ENCODE assay signal across 8 mouse cellular contexts in genomic region chr2:158361678-158362320, GRCm38 (mm10). TPM values are rescaled to one million over a fixed set of nuclear protein-coding genes. Genes with fewer than 3 reads are reported as not detected.
DNase-seq lines count a peak whose midpoint lies in the region; ATAC-seq and TF ChIP-seq lines count a peak whose summit lies in the region.

No protein-coding gene starts in this region.

- H3K4me2 ChIP-seq in heart, embryonic 15.5 days: peak overlapping the region; percentile 86; the same call in 1 of the 2 replicates

- in situ Hi-C loops in Patski (cut with MboI; ENCODE audit: low pct_unique_long_range_greater_than_20kb): no loop called here

- H3K27me3 ChIP-seq in heart, embryonic 15.5 days: no peaks in the 10 kb centered on the region
- no peaks in the 10 kb centered on the region for H3K27me3 ChIP-seq in Patski

- POLR2A ChIA-PET in Patski (lab: Charles Lee): interaction anchor here (0.6 kb wide), 1 partner anchor 247 kb away, joined by 3 read pairs; no protein-coding TSS in a partner anchor

- no peaks in the 10 kb centered on the region for H3K9me3 ChIP-seq in heart, embryonic 15.5 days (replicated peaks)

- CTCF ChIA-PET in Patski (lab: Charles Lee): interaction anchor here (0.6 to 0.7 kb wide), 3 partner anchors 13 to 56 kb away, joined by 3 to 4 read pairs (median 3); partner anchors contain the start of gene Snhg11

- WGBS in heart, embryonic 15.5 days: 35% methylated on average over 8 of the region's 8 CpGs
- WGBS in macrophage (ENCODE audit: missing documents): 46% methylated on average over 8 of the region's 8 CpGs

- 0 out of 2 replicates have a peak overlapping the region, but pooled peaks have one; percentile 31 for H3K27ac ChIP-seq in heart, embryonic 15.5 days
- H3K27ac ChIP-seq in macrophage: peak overlapping the region; percentile 5; the same call in 1 of the 2 replicates

- peaks cover 29% of the 10 kb centered on the region for H3K79me2 ChIP-seq in macrophage (ENCODE audit: inconsistent target)

- peak overlapping the region; percentile 82 for H3K4me3 ChIP-seq in heart, embryonic 15.5 days
- peak overlapping the region; percentile 74; the same call in 1 of the 2 replicates for H3K4me3 ChIP-seq in macrophage (ENCODE audit: inconsistent target)

- DNase-seq in heart, adult 11 months: no peak
- no peak for DNase-seq in Patski (ENCODE audit: low read depth, low spot score)
- DNase-seq in forelimb bud, embryonic 11.5 days (ENCODE audit: low read depth, low spot score): peak; percentile 23
- DNase-seq in ovary, postnatal 14 days (ENCODE audit: low spot score): no peak
- no peak for DNase-seq in left cerebral cortex, postnatal 14 days (ENCODE audit: low spot score in 2 of 2)
- DNase-seq in cerebellum, adult 9-11 months: no peak

- intact Hi-C loops in left cerebral cortex, postnatal 14 days (cut with DNase I): no loop called here

- TF ChIP-seq CTCF in Patski (IDR thresholded peaks at IDR 0.05): peak; percentile 74

- no peak overlapping the region for H3K9ac ChIP-seq in heart, embryonic 15.5 days

- no peak for ATAC-seq in heart, embryonic 15.5 days (replicated peaks; ENCODE audit: insufficient number of reproducible peaks, insufficient read depth, low FRiP score, low read depth)
- peak; percentile 59 for ATAC-seq in Patski

- H3K4me1 ChIP-seq in heart, embryonic 15.5 days (replicated peaks): peaks cover 27% of the 10 kb centered on the region

- H3K36me3 ChIP-seq in heart, embryonic 15.5 days: peaks cover 34% of the 10 kb centered on the region
- peaks cover 25% of the 10 kb centered on the region for H3K36me3 ChIP-seq in macrophage (ENCODE audit: inconsistent target)

RNA-seq across cellular contexts. Expression of gene Snhg11, which starts 13.6 kb away (rescaled TPM):
- 0.64 and 3.9 TPM in 2 replicates for polyA plus RNA-seq in heart, embryonic 15.5 days (2015; fragmentation: Nextera tagmentation; extraction: Ambion mirVana)
- polyA plus RNA-seq in Patski (2021) (not detected), macrophage (2018) (0.05 to 0.26 TPM (median 0.09 TPM) in 3 replicates)
- 1 to 10 TPM in 16 of 26 experiments, under 1 TPM in 10; 0.26 to 4.8 (median 1.4) TPM for total RNA-seq in macrophage (2018; cell fraction: chromatin; rRNA removed)
- under 1 TPM in 13 of 26 experiments, not detected in 13; under 0.01 to 0.39 (median 0.05) TPM for total RNA-seq in macrophage (2018; cell fraction: cytosol; rRNA removed)
- total RNA-seq in macrophage (2018; cell fraction: nucleus; rRNA removed): 1 to 10 TPM in 12 of 26 experiments, under 1 TPM in 13, not detected in 1; 0.10 to 2.7 (median 0.86) TPM
- 100 to 1,000 TPM; 568 to 604 TPM for total RNA-seq in left cerebral cortex, postnatal 14 days (2021)

RNA-seq across cellular contexts. Expression of gene Ralgapb, which starts 47.8 kb away (rescaled TPM):
- polyA plus RNA-seq in heart, embryonic 15.5 days (2015; fragmentation: Nextera tagmentation; extraction: Ambion mirVana): 11.0 and 12.7 TPM in 2 replicates
- polyA plus RNA-seq in Patski (2021) (46.2 TPM), macrophage (2018) (20.0 to 20.4 TPM (median 20.2 TPM) in 3 replicates)
- 100 to 1,000 TPM in 19 of 26 experiments, 10 to 100 TPM in 7; 62.0 to 136 (median 109) TPM for total RNA-seq in macrophage (2018; cell fraction: chromatin; rRNA removed)
- 10 to 100 TPM; 21.4 to 36.1 (median 28.2) TPM for total RNA-seq in macrophage (2018; cell fraction: cytosol; rRNA removed)
- 100 to 1,000 TPM in 3 of 26 experiments, 10 to 100 TPM in 23; 48.4 to 124 (median 68.2) TPM for total RNA-seq in macrophage (2018; cell fraction: nucleus; rRNA removed)
- 10 to 100 TPM; 93.1 to 93.2 TPM for total RNA-seq in left cerebral cortex, postnatal 14 days (2021)

RNA-seq across cellular contexts. Expression of gene Lbp, which starts 55.5 kb away (rescaled TPM):
- polyA plus RNA-seq in heart, embryonic 15.5 days (2015; fragmentation: Nextera tagmentation; extraction: Ambion mirVana): 11.4 and 15.8 TPM in 2 replicates
- polyA plus RNA-seq in Patski (2021) (75.1 TPM), macrophage (2018) (0.95 to 3.7 TPM (median 1.3 TPM) in 3 replicates)
- total RNA-seq in macrophage (2018; cell fraction: chromatin; rRNA removed): 1 to 10 TPM in 15 of 26 experiments, under 1 TPM in 2, not detected in 9; 0.46 to 7.7 (median 2.6) TPM
- total RNA-seq in macrophage (2018; cell fraction: cytosol; rRNA removed): 1 to 10 TPM in 24 of 26 experiments, under 1 TPM in 2; 0.81 to 3.0 (median 1.8) TPM
- total RNA-seq in macrophage (2018; cell fraction: nucleus; rRNA removed): 10 to 100 TPM in 1 of 26 experiments, 1 to 10 TPM in 21, under 1 TPM in 4; 0.20 to 11.9 (median 2.8) TPM
- total RNA-seq in left cerebral cortex, postnatal 14 days (2021): 1 to 10 TPM; 3.4 to 4.5 TPM
